Mouse (Mus musculus) G1E (cell line): ENCODE data around the gene B4galt5.

Experiments used
- CTCF ChIP-seq: IDR thresholded peaks from 2 replicates; pipeline ENCODE4 v1.5.1; 2012; ENCODE audit warnings: low read depth, low read length, inconsistent platforms, mixed read lengths
- TAL1 ChIP-seq: conservative IDR thresholded peaks from 2 replicates; pipeline ENCODE4 v1.6.1; 2012; ENCODE audit warnings: low read depth, low read length, inconsistent platforms, mixed read lengths

- TF ChIP-seq CTCF, result no peak
- no peak for TF ChIP-seq TAL1
Observed at GRCm38 (mm10) chr2:167270496-167270895, 78.5 kb downstream of the B4galt5 start.
